Mouse (Mus musculus) liver, postnatal 0 days (tissue): ENCODE measurements around the gene Aatk.

Experiments used
- CTCF ChIP-seq: sonication (generic); IDR thresholded peaks from 2 replicates; pipeline ENCODE4 v1.5.1; 2016; ENCODE audit warnings: antibody characterized with exemption, low read depth
- EP300 ChIP-seq: IDR thresholded peaks from 2 replicates; pipeline ENCODE4 v1.6.1; 2016; ENCODE audit warnings: antibody characterized with exemption, low read depth, mild to moderate bottlenecking

DNA sequence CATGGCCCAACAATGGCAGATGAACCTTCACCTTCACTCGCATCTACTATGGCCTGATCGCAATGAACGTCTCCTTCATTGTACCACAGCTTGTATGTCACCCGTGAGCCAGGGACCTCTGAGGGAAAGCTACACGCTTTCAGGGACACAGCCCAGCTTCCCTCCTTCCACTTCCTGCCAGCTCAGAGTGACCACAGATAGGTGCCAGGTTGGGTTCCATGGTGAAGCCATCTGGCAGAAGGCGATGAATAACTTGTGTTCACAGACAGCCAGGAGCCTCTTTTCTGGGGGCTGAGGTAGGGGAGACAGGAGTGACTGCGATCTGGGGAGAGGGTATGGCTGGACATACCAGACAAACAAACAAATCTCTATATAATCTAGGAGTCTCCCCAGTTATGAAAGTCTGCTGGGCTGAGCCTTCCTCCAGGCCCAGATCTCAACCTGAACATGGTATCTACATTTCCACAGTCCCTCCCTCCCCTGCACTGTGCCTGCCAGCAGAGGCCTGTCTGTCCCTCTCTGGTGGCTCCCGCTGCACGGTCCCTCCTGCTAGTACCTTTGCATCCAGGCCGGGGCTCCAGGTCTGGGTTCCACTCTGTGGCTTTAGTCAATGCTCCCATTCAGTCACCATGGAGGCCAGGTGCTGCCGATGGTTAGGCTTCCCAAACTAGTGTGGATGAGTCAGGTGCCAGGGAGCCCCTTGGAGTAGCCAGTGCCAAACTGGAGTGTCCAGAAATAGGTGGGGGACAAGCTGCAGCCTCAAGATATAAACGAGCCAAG lies 9.2 kb upstream of the Aatk start:
- no peak for TF ChIP-seq EP300
- TF ChIP-seq CTCF: no peak
